Mouse (Mus musculus) kidney, adult 9 months (tissue): Measurements from ENCODE around the gene Fgfr2.

Experiments
- DNase-seq: peaks from one replicate; pipeline ENCODE4 v3.0.0; 2022

Fgfr2 gene

DNA sequence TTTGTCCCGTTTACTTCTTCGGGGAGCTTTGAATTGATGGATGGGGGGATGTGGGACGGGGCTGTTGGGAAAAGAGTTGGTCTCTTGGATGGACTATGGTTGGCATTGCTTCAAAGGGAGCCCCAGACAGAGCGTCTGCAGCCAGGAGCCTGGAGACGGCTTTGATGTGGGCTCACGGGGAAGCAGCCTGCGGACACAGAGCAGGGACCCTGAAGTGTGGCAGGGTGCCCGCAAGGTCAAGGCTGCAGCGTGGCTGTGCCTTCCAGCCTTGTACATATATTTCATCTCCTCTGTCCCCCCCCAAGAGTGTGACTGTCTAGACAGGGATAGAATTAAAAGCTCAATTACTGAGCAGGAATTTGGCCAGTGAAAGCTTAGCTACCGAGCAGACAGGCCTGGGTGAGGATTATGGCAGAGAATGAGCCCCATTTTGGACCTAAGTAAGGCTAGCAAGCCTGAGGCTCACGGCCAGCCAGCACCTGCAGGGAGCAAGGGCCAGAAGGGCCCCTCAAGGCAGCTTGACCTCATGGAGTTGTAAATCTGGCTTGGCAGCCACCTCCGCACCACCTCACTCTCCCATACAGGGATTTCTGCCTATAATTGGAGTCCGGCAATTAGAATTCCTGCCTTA lies 2146.7 kb downstream of the Fgfr2 start:
- DNase-seq = no peak

DNA sequence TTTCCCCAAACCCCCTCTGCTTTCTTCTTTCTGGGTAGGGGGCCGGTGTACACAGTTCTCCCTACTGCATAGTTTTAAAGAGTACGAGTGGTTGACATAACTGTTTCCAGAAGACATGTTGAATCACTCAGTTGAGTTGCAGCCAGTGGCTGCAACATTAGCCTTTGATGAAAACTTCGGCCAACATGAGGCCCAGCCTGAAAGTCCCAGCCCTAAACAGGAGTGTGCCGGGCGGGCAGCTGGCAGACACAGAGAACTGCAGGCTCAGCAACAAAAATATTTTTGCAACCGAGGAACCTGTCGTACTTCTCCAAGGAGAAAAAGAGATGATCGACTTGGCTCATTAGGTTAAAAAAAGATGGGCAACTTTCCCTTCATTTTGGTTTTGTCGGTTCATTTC lies 2150.4 kb downstream of the Fgfr2 start:
- DNase-seq = no peak

DNA sequence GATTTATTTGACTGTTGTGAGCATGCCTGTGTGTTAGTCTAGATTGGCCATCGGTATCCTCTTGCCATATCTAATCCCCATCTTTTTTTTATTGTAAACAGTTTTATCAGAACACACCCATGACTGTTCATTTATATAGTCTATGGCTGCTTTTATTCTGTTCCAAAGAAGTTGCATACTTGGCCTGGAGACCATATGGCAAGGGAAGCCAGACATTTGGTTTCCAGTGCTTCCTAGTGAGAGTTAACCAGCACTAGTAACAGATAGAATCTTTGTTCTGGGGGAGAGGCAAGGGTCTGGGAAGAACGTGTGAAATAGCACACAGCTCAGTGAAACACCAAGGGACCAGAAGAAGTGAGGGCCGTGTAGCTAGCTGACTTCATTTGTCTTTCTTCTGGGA lies 2153.6 kb downstream of the Fgfr2 start:
- no peak for DNase-seq

DNA sequence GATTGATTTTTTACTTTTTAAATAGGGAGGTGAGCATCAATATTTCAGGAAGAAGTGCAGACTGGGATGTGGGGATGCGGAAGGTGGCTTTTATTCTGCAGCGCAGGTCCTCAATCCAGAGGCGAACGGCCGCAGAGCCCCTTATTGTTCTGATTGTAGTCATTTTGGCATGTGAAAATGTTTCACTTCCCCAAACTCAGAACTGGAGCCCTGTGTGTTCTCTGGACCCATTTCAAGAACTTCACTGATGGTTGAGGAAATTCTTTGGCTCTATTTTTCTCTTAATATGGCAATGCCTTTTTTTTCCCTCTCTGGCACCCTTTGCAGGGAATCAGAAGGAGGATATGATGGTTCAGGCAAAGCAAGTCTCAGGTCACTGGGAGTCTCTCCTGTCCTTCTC lies 2154.1 kb downstream of the Fgfr2 start:
- DNase-seq = no peak

DNA sequence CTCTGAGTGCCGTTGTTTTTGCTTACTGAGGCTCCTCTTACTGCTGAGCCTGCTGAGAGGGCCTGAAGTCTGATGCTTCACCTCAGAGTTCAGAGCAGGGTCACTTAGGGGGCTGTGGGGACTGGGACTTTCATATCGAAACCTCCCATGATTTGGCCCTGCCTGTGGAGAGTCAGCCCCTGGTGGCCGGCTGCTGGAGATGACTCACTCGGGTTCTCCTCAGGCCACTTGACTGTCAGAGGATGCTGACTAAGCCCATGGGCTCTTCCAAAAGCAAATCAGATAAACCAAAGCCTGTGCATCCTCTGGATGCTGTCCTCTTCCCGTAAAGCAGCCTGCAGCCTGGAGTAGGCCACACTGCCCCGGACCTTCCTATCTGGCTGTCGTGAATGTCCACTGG lies 2154.6 kb downstream of the Fgfr2 start:
- no peak for DNase-seq

DNA sequence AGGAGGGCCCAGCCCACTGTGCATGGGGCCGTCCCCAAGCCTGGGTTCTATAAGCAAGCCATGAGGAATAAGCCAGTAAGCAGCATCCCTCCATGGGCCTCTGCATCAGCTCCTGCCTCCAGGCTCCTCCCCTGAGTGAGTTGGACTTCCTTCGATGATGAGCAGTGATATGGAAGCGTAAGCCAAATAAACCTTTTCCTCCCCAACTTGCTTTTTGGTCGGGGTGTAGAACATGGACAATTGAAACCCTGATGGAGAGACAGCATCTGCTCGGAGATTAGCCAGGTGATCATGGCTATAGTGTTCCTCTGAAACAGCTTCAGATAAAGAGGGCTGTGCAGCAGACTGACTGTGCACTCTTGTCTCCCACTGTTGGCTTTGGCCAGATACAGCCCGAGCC lies 2155.2 kb downstream of the Fgfr2 start:
- no peak for DNase-seq

DNA sequence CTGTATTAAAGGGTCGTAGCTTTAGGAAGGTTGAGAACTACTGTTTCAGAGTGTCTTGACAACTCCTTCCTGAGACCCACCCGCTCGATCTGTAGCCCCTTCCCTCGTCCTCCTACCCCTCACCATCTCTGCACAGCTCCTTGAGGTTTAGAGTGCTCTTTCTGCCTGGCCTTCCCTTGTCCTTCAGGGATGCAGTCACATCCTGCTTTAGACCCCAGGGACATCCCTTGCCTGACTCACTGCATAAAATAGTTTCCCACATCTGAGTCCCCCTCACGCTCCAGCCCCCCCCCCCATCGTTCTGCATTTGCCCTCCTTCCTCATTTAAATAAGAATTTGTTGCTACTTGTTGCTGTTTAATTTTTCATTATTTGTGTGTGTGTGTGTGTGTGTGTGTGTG lies 2156.3 kb downstream of the Fgfr2 start:
- DNase-seq = no peak

DNA sequence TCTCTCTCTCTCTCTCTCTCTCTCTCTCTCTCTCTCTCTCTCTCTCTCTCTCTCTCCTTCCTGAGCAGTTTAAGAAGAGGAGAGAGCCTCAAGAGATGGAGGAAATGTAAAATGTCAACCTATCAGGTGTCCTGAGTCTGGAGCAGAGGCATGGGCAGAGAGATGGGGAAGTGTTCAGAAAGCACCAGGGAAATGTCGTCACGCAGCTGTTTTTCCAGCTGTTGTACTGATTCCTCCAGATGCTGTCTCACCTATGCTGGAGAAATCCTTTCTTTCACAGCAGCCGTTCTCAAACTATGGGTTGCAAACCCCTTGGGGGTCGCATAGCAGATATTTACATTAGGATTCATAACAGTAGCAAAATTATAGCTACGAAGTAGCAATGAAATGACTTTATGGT lies 2156.7 kb downstream of the Fgfr2 start:
- DNase-seq = no peak

DNA sequence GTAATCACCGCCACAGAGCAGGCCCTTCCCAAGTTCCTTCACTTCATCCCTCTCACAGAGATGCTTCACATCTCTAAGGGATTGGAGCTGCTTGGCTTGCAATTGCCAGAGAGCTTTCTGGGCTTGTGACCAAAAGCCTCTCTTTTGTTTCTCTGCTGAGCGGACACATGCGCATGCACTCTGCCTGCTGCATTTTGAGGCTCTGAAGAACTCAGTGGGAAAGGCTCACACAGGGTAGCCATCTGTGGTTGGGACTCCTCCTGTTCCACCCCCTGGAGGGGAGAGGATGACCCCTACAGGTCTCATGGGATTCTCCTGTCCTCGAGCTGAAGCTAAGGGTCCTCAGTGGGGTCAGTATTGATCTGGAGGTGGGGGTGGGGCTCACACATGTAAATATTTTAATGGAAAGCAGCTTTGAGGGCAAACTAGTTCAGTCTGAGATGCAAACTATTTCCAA lies 2157.2 kb downstream of the Fgfr2 start:
- no peak for DNase-seq

DNA sequence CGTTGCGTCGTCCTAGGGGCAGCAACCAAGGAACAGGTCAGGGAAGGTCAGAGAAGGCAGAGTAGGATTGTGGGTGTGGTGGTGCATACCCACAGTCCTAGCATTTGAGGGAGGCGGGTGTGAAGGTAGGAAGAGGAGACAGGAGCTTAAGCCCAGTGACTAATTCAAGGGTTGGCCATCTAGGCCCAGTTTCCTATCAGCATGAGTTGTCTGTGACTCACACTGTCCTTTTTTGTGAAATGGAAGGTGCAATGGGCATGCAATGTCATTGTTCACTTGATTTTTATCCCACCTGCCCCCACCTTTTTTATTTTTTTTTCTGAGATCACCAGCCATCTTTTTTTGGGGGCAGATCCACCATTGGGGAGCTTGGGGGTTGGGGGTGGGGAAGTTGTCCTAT lies 2157.8 kb downstream of the Fgfr2 start:
- no peak for DNase-seq

DNA sequence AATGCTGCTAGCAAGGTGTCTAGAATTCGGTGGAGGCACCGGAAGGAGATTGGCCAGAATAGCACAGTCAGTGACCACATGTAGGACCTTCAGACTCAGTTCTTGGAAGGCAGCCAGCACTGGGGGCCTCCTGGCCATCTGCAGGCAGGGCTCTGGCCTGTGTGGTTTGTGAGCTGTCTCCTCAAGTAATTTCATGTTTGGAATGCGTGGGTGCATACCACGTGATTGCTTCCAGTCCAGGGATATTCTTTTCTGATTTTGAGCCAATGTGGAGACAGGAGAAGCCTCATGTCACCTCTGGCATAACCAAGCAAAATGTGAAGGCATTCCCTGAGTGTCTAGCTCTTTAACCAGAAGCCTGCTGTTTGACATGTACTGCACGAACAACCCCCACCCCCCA lies 2158.5 kb downstream of the Fgfr2 start:
- DNase-seq = peak; percentile 93

DNA sequence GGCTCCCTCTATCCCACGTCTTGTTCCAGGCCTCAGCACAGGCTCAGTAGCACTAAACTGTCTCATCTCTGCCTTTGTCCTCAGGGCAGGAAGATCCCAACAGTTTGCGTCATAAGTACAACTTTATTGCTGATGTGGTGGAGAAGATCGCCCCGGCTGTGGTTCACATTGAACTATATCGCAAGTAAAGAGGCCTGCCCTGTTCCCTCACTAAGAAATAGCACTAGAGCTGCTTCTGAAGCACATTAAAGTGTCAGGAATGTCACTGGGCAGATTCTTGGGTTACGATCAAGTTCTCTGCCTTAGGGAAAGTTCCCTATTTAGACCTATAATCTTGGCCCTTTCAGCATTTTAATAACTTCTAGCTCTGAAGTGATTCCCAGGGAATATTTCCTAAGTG lies 2161.7 kb downstream of the Fgfr2 start:
- no peak for DNase-seq

DNA sequence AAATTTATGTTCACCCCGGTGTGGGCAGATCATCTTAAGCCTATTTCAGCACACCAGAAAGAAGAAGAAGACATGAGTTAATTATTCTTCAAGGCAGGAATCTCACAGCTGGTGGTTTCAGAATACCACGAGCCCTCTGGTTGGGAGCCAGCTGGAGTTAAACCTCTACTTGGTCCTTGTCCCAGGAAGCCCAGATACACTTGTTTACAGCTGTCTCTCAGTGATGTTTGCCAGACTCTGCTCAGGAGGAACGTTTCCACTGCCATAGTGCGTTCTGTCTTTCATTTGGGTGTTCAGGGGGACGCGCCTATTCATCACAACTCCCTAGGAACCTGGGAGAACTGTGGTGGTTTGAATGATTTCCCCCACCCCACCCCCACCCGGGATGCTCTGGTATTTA lies 2163.3 kb downstream of the Fgfr2 start:
- peak; percentile 95 for DNase-seq

DNA sequence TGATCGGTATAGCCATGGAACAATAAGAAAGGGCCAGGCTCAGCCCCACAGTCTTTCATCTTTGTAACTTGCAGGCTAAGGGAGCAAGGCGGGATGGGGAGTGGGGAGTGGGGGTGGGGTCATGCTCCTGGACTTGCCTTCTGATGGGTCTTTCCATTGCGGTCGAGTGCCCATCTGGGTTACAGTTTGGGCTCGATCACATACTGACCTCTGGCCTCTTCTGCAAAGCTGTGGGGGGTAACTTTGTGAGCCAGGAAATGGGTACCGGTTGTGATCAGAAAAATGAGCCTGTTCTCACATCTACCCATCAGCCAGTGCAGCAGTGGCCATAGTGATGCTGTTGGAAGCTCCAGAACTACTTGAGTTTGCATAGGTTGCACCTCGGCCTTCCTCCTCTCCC lies 2164.6 kb downstream of the Fgfr2 start:
- peak; percentile 79 for DNase-seq

DNA sequence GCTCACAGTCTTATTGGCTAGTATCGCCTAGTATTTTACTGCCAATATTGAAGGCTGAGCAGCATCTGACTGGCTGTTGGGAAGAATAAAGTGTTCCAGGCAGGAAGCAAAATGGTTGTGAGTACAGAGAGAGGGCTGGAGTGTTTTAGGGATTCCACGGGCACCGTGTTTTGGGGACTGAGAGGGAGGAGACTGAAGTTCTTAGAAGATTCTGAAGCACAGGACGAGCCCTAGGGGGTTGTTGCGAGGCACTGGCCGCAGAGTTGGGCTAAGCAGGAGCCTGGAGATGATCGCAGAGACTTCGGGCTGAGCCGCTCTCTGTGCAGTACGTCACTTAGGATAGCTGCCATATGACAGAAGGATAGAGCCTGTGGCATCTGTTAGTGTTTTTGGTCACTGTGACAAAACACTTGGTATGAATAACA lies 2169.0 kb downstream of the Fgfr2 start:
- no peak for DNase-seq

DNA sequence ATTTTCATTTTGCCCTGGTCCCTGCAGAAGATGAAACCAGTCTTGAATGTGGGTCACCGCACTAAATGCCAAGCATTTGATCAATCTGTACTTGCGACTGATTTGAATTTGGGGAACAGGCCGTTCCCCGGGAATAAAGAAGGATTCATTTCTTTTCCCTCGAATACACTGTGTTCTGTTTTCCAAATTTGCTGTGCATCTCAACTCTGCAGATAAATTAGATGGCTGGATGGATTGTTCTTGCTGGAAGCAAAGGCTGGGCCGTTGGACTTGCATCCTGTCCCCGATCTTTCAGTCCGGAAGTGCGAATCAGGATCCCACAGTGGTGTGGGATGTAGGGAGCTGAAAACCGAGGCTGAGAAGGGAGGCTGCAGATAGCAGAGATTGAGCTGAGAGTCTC lies 2169.8 kb downstream of the Fgfr2 start:
- no peak for DNase-seq

DNA sequence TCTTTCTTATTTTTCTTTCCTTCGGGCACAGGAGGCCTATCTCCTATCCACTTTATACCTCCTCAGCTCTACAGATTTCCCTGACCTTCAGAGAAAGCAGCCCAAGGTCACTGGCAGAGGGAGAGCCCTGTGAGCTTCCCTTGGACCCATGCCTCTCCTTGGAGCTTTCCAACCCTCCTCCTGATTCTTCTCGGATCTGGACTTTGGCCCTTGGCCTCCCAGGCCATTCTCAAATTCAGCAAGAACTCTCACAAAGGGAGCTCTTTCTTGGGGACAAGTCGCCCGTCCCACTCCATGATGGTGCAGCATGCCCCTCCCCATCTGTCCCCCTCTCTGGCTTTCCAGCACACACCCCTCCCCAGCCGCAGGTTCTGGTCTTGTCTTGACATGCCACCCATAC lies 2172.1 kb downstream of the Fgfr2 start:
- DNase-seq = peak; percentile 86

DNA sequence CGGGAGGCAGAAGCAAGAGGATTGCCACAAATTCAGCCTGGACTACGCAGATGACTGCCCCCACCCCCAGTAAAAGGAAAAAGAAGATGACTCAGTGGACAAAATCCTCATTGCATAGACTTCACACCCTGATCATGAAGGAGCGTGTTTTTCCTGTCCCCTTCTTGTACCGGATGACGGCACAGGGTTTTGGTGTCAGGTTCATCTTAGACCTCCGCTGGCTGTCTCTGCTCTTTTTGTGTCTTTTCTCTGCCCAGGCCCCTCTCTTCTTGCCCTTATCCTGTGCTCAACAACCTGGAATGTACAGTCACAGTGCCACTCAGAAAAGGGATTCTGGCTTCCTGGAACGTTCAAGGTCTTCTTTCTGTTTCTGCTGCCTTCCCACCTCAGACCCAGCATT lies 2172.7 kb downstream of the Fgfr2 start:
- no peak for DNase-seq

DNA sequence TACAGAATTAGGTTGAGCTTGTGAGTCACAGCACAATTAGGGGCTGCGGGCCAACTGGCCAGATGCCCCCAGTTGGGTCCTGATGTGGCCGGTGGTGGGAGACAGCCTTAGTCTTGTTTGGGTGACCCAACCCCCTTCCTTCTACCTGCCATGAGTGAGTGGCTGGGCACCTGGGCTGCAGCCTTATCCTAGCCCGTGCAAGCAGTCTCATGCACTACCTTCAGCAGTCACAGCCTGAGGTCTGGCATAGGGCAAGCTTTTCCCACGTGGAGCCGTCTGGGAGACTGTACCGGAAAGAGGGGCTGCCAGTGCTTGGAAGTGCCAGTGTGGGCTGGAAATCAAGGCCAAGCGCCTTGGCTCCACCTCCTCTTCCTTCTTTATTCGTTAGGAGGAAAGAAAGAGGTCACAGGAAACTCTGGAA lies 2173.8 kb downstream of the Fgfr2 start:
- DNase-seq = peak; percentile 68

DNA sequence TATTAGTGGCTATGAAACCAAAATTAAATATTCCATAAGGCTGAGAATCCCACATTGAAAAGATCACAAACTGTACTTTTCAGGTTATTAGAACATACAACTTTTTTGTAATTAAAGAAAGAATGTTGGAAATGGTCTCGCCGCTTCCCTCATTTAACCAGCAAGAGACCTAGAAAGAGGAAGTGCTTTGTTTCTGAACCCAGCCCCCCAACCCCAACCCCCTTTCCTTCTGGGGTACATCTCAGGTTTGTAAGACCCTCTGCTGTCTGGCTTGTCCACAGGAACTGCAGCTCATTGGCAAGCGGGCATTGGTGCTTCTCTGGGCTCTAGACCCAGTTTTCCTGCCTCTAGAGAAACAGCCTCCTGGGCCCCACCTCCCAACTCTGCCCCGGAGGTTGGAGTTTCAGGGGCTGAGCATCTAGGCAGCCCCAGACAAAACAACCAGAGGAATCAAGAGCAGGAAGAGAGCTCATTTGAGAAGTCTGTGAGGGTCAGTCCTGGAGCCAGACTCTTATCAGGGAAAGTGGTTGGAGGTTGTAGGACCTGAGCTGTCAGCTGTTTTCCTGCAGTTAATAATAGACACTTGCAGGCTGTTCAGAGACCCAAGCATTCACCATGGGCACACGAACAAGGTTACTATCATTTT lies 2174.5 kb downstream of the Fgfr2 start:
- DNase-seq = no peak

DNA sequence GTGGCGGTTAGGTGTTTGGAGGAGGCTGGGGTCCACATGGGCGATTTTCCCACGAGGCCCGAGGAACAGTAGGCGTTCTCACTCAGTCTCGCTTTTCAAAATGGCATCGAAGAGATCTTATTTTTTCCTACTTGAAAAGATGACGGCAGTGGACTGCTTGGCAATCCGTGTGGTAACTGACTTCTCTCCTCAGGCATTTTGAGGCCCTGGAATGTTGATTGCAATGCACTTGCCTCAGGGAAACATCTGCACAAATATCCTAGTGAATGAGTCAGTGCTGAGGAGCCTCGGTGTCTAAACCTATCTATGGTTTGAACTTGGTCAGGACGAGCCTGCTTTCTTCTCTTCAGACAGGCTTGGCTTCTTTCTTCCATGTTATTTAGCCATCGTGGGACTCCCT lies 2176.8 kb downstream of the Fgfr2 start:
- no peak for DNase-seq

DNA sequence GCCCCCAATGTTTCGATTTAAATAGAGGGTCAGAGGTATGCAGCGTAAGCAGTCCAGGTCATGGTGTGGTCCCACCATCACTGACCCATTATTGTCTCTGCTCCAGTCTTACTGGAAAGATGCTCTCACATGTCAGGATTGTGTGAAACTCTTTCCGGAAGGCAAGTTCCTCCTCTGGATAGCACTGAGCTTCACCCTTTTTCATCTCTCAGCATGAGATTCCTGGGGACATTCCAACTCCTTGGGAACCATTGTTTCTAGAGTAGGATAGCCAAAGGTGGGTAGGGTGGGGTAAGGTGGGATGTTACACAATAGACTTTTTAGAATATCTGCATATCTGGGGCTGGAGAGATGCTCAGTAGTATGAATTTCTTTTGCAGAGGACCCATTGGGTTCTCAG lies 2177.4 kb downstream of the Fgfr2 start:
- no peak for DNase-seq

DNA sequence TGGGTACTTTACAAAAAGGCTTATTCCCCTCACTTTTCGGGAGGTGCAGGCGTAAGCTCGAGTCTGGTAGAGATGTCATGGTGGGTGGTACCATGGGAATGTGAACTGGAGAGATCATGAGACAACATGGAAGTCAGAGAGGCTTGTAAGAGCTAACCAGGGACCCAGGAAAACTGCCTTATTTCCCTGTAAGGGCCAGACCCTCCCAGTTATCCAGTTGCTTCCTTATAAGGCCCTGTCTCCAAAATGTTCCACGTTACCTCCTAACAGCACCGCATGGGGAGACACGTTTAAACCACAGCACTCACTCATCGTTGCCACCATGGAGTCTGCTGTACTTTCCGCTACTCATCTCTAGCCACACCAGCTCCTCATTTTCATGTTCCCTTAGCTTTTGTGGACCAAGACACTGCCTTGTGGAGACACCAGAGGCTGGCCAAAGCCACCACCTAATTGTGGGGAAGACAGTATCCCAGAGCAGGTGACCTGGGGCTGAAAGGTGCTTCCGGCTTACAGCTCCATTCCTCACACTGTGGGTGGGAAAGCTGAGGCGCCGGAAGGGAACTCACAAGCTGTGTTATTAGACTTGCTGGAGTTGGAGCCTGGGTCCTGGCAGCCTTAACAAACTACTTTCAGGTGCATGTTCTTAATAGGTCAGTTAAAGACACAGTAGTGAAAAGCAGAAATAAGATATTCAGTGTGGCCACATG lies 2178.2 kb downstream of the Fgfr2 start:
- DNase-seq = no peak

DNA sequence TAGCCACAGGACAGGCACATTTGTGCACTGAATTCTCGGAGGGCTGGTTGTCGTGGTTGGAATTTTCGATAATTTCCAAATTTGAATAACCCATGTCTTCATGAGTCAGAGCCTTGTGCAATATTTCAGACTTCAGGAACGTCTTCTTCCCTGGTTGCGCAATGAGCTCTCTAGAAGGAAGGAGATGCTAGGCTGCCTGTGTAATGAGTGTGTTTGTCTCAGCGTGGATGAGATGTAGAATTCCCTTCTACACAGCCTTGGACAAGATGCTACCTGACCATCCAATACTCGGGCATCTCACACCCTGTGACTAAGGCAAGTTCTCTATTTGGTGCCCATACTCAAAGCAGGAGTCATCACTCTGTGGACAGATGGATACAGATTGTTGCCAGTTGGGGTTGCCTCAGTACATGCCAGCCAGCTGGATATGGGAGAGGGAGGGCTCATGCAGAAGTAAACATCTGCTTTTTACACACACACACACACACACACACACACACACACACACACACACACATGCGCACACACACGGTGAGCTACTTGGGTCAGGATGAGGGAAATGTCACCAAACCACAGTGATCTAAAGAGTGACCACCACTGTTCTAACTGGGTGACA lies 2179.8 kb downstream of the Fgfr2 start:
- DNase-seq = no peak
